Mouse (Mus musculus): Measurements from ENCODE around the gene Leng9. TPM values are rescaled to one million over a fixed set of nuclear protein-coding genes. Genes with fewer than 3 reads are reported as not detected.
A peak's percentile ranks its signal among the peaks of the same experiment; 100 is the strongest.

Leng9 gene
- total RNA-seq (2014; rRNA removed) (3.3 and 4.9 TPM in 2 replicates), polyA plus RNA-seq (2015; fragmentation: Nextera tagmentation; extraction: Ambion mirVana) (4.7 and 5.3 TPM in 2 replicates)

- H3K27me3 ChIP-seq (ENCODE audit: insufficient read depth, low read length) = peaks cover 5% of the 10 kb centered on the region; the same call in 1 of the 2 replicates
- no peaks in the 10 kb centered on the region for H3K4me1 ChIP-seq (ENCODE audit: insufficient read depth, low read length)
- H3K27ac ChIP-seq (ENCODE audit: low read depth, low read length) = peak within 1 kb of the TSS; percentile 94
- ATAC-seq (ENCODE audit: low FRiP score) (peak; percentile 14; the same call in 1 of the 2 replicates), DNase-seq (ENCODE audit: low spot score) (peak; percentile 32)
- TF ChIP-seq CTCF (IDR thresholded peaks at IDR 0.05) = no peak
- peaks cover 17% of the 10 kb centered on the region for H3K36me3 ChIP-seq (ENCODE audit: insufficient read depth, low read length)
- no peaks in the 10 kb centered on the region for H3K9me3 ChIP-seq (ENCODE audit: low read length)
- H3K4me2 ChIP-seq (ENCODE audit: low read depth, low read length, poor library complexity, severe bottlenecking) = peak within 1 kb of the TSS; percentile 80
- WGBS = under 1% methylated on average over 14 of the region's 14 CpGs
- H3K4me3 ChIP-seq (ENCODE audit: low read depth, low read length) = peak within 1 kb of the TSS; percentile 74
- H3K9ac ChIP-seq (replicated peaks; ENCODE audit: low read length, poor library complexity, severe bottlenecking) = peak within 1 kb of the TSS; percentile 84
Measured at GRCm38 (mm10) chr7:4150059-4150541, at the start of gene Leng9. Leng9 (minus strand) TSS chr7:4150374.

- DNase-seq (ENCODE audit: low spot score) (no peak), ATAC-seq (ENCODE audit: low FRiP score) (no peak)
- WGBS = 48% methylated on average over 3 of the region's 3 CpGs
- Histone ChIP-seq H3K9me3 (ENCODE audit: low read length) (no peaks in the 10 kb centered on the region), H3K4me2 (ENCODE audit: low read depth, low read length, poor library complexity, severe bottlenecking) (no peak overlapping the region), H3K9ac (replicated peaks; ENCODE audit: low read length, poor library complexity, severe bottlenecking) (no peak overlapping the region), H3K27ac (ENCODE audit: low read depth, low read length) (no peak overlapping the region), H3K27me3 (ENCODE audit: insufficient read depth, low read length) (no peaks in the 10 kb centered on the region), H3K4me1 (ENCODE audit: insufficient read depth, low read length) (no peaks in the 10 kb centered on the region), H3K4me3 (ENCODE audit: low read depth, low read length) (no peak overlapping the region), H3K36me3 (ENCODE audit: insufficient read depth, low read length) (no peaks in the 10 kb centered on the region)
- TF ChIP-seq CTCF (IDR thresholded peaks at IDR 0.05) = no peak
Measured at GRCm38 (mm10) chr7:4178438-4178837, 28.3 kb upstream of the Leng9 start.

- ATAC-seq (ENCODE audit: low FRiP score) = no peak
- H3K4me2 ChIP-seq (ENCODE audit: low read depth, low read length, poor library complexity, severe bottlenecking) = no peak overlapping the region
- no peak overlapping the region for H3K9ac ChIP-seq (replicated peaks; ENCODE audit: low read length, poor library complexity, severe bottlenecking)
- H3K27ac ChIP-seq (ENCODE audit: low read depth, low read length) = no peak overlapping the region
- no peak for TF ChIP-seq CTCF (IDR thresholded peaks at IDR 0.05)
- no peak overlapping the region for H3K4me3 ChIP-seq (ENCODE audit: low read depth, low read length)
- H3K4me1 ChIP-seq (ENCODE audit: insufficient read depth, low read length) = no peaks in the 10 kb centered on the region
- 86% methylated on average over 6 of the region's 6 CpGs for WGBS
- H3K36me3 ChIP-seq (ENCODE audit: insufficient read depth, low read length) = no peaks in the 10 kb centered on the region
- H3K9me3 ChIP-seq (ENCODE audit: low read length) = no peaks in the 10 kb centered on the region
- no peaks in the 10 kb centered on the region for H3K27me3 ChIP-seq (ENCODE audit: insufficient read depth, low read length)
- no peak for DNase-seq (ENCODE audit: low spot score)
Measured at GRCm38 (mm10) chr7:4170193-4170938, 20.2 kb upstream of the Leng9 start.

GRCm38 (mm10) chr7:4167098-4167497 lies 16.9 kb upstream of the Leng9 start:
- Histone ChIP-seq H3K27ac (ENCODE audit: low read depth, low read length) (no peak overlapping the region), H3K27me3 (ENCODE audit: insufficient read depth, low read length) (no peaks in the 10 kb centered on the region), H3K4me2 (ENCODE audit: low read depth, low read length, poor library complexity, severe bottlenecking) (no peak overlapping the region), H3K36me3 (ENCODE audit: insufficient read depth, low read length) (no peaks in the 10 kb centered on the region), H3K9me3 (ENCODE audit: low read length) (no peaks in the 10 kb centered on the region), H3K9ac (replicated peaks; ENCODE audit: low read length, poor library complexity, severe bottlenecking) (no peak overlapping the region), H3K4me3 (ENCODE audit: low read depth, low read length) (no peak overlapping the region), H3K4me1 (ENCODE audit: insufficient read depth, low read length) (no peaks in the 10 kb centered on the region)
- ATAC-seq (ENCODE audit: low FRiP score) = no peak
- no peak for TF ChIP-seq CTCF (IDR thresholded peaks at IDR 0.05)
- no peak for DNase-seq (ENCODE audit: low spot score)

GRCm38 (mm10) chr7:4165286-4165685 lies 15.1 kb upstream of the Leng9 start:
- Histone ChIP-seq H3K4me2 (ENCODE audit: low read depth, low read length, poor library complexity, severe bottlenecking) (0 out of 2 replicates have a peak overlapping the region, but pooled peaks have one; percentile 49), H3K4me1 (ENCODE audit: insufficient read depth, low read length) (no peaks in the 10 kb centered on the region), H3K27ac (ENCODE audit: low read depth, low read length) (no peak overlapping the region), H3K4me3 (ENCODE audit: low read depth, low read length) (no peak overlapping the region), H3K9me3 (ENCODE audit: low read length) (no peaks in the 10 kb centered on the region), H3K36me3 (ENCODE audit: insufficient read depth, low read length) (no peaks in the 10 kb centered on the region), H3K9ac (replicated peaks; ENCODE audit: low read length, poor library complexity, severe bottlenecking) (no peak overlapping the region), H3K27me3 (ENCODE audit: insufficient read depth, low read length) (no peaks in the 10 kb centered on the region)
- DNase-seq (ENCODE audit: low spot score) = no peak
- WGBS = 14% methylated on average over 3 of the region's 3 CpGs
- no peak for ATAC-seq (ENCODE audit: low FRiP score)
- no peak for TF ChIP-seq CTCF (IDR thresholded peaks at IDR 0.05)

Data from midbrain, postnatal 0 days (tissue).